Mouse (Mus musculus) megakaryocyte, embryonic 14.5 days (primary cell): ENCODE results near the gene Cryzl2. TPM values are rescaled to one million over a fixed set of nuclear protein-coding genes. Genes with fewer than 3 reads are reported as not detected.
A peak's percentile ranks its signal among the peaks of the same experiment; 100 is the strongest.

Experiments
- H3K27me3 ChIP-seq: replicated peaks from 2 replicates; pipeline ENCODE3; 2012; ENCODE audit warnings: inconsistent platforms
- H3K36me3 ChIP-seq: replicated peaks from 2 replicates; pipeline ENCODE3; 2012; ENCODE audit warnings: low read length, inconsistent platforms, mixed read lengths
- H3K4me1 ChIP-seq: 2 replicates; pipeline ENCODE4 v1.6.1; 2012; ENCODE audit warnings: inconsistent platforms
- H3K4me3 ChIP-seq: replicated peaks from 2 replicates; pipeline ENCODE3; 2012; ENCODE audit warnings: moderate library complexity, mild to moderate bottlenecking, inconsistent platforms
- H3K9me3 ChIP-seq: 2 replicates; pipeline ENCODE4 v1.6.1; 2012; ENCODE audit warnings: inconsistent platforms
- FLI1 ChIP-seq: IDR thresholded peaks from 2 replicates; pipeline ENCODE4 v1.6.1; 2012; ENCODE audit warnings: low read length, inconsistent platforms, mixed read lengths
- GATA1 ChIP-seq: IDR thresholded peaks from 3 replicates; pipeline ENCODE4 v1.6.1; 2012; ENCODE audit warnings: mixed read lengths, low read length, inconsistent platforms, borderline replicate concordance
- polyA plus RNA-seq: library from polyadenylated mRNA; stranded (reverse); fragments of >175 nt; gene quantifications from 2 replicates; pipeline ENCODE4 v1.2.3, GENCODE M21; 2012; ENCODE audit warnings: low replicate concordance; ENCODE audit not compliant: insufficient read depth

The Cryzl2 gene
- polyA plus RNA-seq, 1 experiment = 2.2 TPM

DNA sequence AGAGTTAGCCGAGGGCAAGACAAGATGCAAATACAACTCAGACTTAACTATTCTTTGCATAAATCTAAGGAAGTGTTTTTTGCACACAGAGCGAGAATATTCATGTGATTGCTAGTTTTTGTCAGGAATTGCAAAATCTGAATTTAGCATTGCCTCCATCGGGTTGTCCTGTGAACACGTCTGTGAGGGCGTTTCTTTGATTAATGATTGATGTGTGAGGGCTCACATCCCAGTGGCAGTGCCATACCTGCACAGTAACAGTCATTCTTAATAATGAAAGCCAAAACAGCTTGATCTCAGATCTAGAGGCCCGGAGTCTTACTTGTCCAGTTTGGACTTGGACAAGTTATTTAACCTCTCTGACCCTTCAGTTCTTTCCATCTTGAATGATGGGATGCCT is 44.7 kb downstream of the Cryzl2 start:
- Histone ChIP-seq H3K4me1 (peaks cover 14% of the 10 kb centered on the region; the same call in 1 of the 2 replicates), H3K36me3 (no peaks in the 10 kb centered on the region), H3K27me3 (no peaks in the 10 kb centered on the region), H3K4me3 (no peak overlapping the region), H3K9me3 (0 out of 2 replicates have a peak, but pooled peaks cover 9% of the 10 kb centered on the region)
- TF ChIP-seq FLI1 (no peak), GATA1 (no peak)

DNA sequence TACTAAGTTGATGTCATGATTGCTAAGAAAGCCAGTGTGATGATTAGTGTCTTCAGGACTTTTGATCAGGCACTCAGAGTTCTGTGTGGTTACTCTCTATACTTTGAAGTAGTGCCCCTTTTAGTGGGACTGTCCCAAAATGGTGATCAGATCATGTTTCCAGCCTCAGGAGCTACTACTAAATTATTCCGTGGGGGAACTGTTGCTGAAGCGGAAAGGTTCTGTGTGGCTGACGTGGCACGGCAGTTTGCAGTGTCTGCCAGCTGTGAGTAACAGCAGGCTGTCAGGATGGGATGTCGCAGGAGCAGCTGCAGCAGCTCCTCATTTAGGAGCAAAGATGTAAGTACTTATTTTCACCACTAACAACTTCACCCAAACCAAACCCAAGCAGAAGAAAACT is 48.1 kb downstream of the Cryzl2 start, which contains the start of gene Sec16b:
Gene Sec16b (plus strand): TSS at position 207 of the 400 bp plus-strand sequence.
- no peaks in the 10 kb centered on the region for H3K4me1 ChIP-seq
- H3K9me3 ChIP-seq = no peaks in the 10 kb centered on the region
- no peak for TF ChIP-seq FLI1
- no peak for TF ChIP-seq GATA1
- no peaks in the 10 kb centered on the region for H3K36me3 ChIP-seq
- no peaks in the 10 kb centered on the region for H3K27me3 ChIP-seq
- H3K4me3 ChIP-seq = no peak within 1 kb of the TSS

DNA sequence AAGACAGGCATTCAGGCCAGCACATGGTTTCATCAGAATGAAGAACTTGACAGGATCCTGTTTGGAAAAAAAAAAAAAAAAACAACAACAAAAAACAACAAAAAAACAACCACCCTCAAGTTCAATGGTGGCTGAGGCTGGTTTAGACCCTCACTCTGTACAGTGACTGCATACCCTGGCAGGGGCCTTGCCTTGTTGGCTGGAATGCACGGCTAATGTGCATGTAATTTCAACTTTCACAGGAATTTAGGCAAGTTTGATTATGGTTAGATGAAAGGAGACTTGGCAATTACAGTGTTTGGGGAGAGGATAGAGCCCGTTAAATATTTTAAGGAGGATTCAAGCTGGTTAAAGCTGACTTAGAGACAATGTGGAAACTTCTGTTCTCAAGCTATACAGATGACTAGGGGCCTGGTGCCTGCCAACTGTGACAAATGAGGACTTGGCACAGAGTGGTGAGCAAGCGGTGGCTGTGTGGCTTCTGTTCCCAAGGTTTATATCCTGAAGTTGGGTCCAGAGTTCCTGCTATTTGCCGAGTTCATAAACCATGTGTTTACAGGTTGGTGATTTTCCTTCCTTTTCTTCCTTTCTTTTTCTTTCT is 48.7 kb downstream of the Cryzl2 start:
- no peaks in the 10 kb centered on the region for H3K36me3 ChIP-seq
- H3K9me3 ChIP-seq = peaks cover 3% of the 10 kb centered on the region; the same call in 1 of the 2 replicates
- no peaks in the 10 kb centered on the region for H3K27me3 ChIP-seq
- no peaks in the 10 kb centered on the region for H3K4me1 ChIP-seq
- no peak for TF ChIP-seq GATA1
- no peak for TF ChIP-seq FLI1
- no peak overlapping the region for H3K4me3 ChIP-seq

DNA sequence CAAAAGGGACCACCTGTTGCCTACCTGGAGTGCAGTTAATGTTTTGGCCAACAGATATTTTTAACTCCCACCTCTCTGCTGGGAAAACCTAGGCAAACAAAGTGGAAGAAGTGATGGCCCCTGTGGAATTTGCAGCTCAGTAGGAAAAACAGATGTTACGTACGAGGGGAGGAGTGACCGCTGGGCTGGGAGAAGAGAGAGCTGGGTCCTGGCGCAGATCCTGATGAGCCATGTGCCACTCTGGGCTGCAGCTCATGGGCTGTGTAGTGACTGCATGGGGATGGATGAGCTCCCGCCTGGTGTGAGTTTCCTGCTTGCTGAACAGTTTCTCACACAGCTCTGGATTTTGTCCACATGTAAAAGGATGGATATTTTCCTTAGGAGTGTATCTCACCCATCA is 49.4 kb downstream of the Cryzl2 start:
- Histone ChIP-seq H3K27me3 (no peaks in the 10 kb centered on the region), H3K4me3 (peak overlapping the region; percentile 16), H3K9me3 (peaks cover 4% of the 10 kb centered on the region; the same call in 1 of the 2 replicates), H3K36me3 (no peaks in the 10 kb centered on the region), H3K4me1 (no peaks in the 10 kb centered on the region)
- TF ChIP-seq GATA1 = no peak
- no peak for TF ChIP-seq FLI1

DNA sequence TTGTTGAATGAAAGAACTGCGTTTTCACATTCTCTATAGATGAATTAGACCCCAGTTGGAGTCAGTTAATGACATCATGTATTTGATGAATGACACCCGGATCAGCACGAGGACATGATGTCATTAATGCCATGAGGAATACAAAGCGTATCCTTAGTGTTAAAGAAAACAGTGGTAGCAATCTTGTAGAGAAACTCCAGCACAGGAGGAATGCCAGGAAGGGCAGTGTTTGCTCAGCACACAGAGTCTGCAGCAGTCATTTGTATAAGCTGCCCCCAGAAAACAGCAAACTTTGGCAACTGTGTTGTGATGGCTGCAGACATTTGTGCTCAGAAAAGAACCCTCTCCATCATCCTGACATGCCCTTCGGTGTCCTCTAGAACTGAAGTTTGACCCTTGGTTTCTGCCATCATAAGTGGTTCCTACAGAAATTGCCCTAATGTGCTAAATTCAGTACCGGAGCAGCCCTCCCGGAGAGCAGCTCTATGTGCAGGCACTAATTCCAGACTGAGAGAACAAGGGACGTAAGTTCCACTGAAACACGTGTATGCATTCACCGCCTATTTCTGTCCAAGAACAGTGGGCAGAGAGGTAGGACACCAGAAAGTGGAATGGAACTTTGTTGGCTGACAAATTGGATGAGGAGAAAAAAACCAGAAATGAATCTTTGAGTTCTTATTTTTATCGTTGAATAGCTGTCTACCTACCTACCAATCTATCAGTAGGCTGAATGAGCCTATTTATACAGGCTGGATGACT is 54.5 kb downstream of the Cryzl2 start:
- TF ChIP-seq FLI1 = no peak
- TF ChIP-seq GATA1 = no peak

DNA sequence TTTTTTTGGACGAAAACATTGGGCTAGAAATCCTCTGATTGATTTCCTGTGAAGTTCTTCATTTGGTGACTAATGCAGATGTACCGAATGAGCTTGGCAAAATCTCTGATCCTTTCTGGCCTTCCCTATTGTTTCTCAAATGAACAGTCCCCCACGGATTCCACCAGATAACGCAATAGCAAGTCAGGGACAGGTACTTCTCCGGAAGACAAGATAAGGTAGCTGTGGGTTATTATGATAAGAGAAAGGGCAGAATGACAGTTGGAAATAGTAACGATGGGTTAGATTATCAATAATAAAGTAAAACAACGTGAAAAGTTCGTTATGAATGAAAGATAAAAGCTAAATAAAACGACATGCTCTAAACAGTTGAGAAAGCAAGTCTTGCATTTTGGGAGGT is 55.2 kb downstream of the Cryzl2 start:
- H3K4me3 ChIP-seq = no peak overlapping the region
- H3K27me3 ChIP-seq = no peaks in the 10 kb centered on the region
- H3K36me3 ChIP-seq = no peaks in the 10 kb centered on the region
- H3K4me1 ChIP-seq = peaks cover 8% of the 10 kb centered on the region; the same call in 1 of the 2 replicates
- H3K9me3 ChIP-seq = peaks cover 4% of the 10 kb centered on the region; the same call in 1 of the 2 replicates
- TF ChIP-seq GATA1 (no peak), FLI1 (no peak)

More for the DNA sequence above, 54.5 kb downstream of the Cryzl2 start:
- Histone ChIP-seq H3K36me3 (no peaks in the 10 kb centered on the region), H3K4me3 (no peak overlapping the region), H3K27me3 (no peaks in the 10 kb centered on the region), H3K9me3 (peaks cover 4% of the 10 kb centered on the region; the same call in 1 of the 2 replicates), H3K4me1 (peaks cover 5% of the 10 kb centered on the region; the same call in 1 of the 2 replicates)

DNA sequence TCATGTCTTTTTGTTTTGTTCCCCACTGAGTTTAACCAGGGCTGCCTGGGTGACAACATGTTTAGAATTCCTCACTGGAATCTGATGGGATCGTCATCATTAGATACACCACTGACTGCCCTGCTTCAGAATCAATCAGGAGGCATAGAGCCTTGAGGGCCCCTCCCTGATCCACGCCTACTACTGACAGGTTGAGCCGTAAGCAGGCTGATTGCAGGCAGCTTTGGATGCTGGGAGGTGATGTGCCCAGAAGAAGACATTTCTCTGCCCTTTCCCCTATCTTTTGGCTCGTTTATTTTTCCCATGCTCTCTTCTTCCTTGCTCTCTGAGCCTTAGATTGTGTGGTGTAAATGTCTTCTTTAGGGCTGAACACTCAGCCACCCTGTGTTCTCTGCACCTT is 55.9 kb downstream of the Cryzl2 start:
- TF ChIP-seq FLI1 = no peak
- no peak for TF ChIP-seq GATA1
- no peak overlapping the region for H3K4me3 ChIP-seq

DNA sequence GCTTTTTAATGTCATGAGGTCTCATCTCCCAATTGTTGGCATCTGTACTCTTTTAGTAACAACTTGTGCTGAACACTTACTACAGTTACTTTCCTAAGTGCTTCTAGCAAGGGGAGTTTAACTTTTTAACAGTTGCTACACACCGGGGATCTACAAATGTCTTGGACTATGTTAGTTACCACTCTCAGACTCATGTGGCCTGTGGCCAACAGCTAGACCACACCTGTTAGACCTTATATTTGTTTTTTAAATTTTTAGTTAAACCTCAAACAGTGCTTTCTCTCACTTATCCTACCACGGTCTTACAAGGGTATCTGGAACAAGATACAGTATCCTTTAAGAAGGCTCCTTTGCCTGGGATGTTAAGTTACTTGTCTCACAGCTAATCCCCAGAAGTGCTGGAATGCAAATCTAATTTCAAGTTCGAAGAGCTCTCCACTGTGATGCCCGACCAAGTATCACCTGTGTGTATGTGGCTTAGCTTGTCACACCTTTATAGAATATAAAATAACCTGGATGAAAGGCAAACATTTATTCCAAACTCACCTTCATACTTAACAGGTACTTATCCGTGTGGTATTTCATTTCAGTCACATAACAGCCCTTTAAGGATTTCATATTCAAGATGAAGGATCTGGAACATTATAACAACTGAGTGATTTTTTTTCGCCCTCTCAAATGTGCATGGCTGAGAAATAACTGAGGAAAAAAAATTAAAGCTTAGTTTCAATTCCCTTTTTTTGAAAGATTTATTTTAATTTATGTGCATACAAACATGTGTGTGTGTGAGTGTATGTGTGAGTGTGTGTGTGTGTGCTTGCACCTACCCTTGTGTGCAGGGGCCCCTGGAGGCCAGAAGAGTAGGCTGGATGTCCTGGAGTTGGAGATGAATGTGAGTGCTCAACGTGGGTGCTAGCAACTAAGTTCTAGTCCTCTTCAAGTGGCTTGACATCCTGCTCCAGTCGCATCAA is 58.7 kb downstream of the Cryzl2 start:
- Histone ChIP-seq H3K27me3 (no peaks in the 10 kb centered on the region), H3K4me1 (peaks cover 15% of the 10 kb centered on the region; the same call in 1 of the 2 replicates), H3K9me3 (peaks cover under 1% of the 10 kb centered on the region; the same call in 1 of the 2 replicates), H3K4me3 (no peak overlapping the region), H3K36me3 (no peaks in the 10 kb centered on the region)
- no peak for TF ChIP-seq FLI1
- TF ChIP-seq GATA1 = no peak

More for the DNA sequence above, 55.9 kb downstream of the Cryzl2 start:
- Histone ChIP-seq H3K27me3 (no peaks in the 10 kb centered on the region), H3K36me3 (no peaks in the 10 kb centered on the region), H3K4me1 (peaks cover 13% of the 10 kb centered on the region; the same call in 1 of the 2 replicates), H3K9me3 (peaks cover 4% of the 10 kb centered on the region; the same call in 1 of the 2 replicates)

DNA sequence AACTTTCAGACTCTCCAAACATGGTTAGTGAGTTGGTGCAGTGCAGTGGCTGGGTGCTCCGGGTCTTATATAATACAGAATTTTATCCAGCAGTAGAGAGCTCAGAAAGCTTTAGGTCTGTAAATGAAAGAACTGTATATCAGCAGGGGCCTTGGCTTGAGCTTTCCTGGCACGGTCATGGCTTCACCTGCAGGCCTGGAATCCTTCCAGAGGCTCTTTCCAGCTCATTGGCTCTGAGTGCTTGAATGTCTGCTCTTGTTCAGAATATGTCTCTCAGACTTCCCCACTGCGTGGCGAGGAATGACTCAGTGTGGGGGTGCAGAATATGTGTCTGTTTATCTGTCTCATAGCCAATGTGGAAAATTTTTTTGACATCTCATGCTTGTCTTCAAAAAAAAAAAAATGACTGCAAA is 59.7 kb downstream of the Cryzl2 start:
- H3K36me3 ChIP-seq = no peaks in the 10 kb centered on the region
- H3K9me3 ChIP-seq = no peaks in the 10 kb centered on the region
- H3K27me3 ChIP-seq = peaks cover 2% of the 10 kb centered on the region
- no peak for TF ChIP-seq GATA1
- TF ChIP-seq FLI1 = no peak
- peaks cover 15% of the 10 kb centered on the region; the same call in 1 of the 2 replicates for H3K4me1 ChIP-seq
- no peak overlapping the region for H3K4me3 ChIP-seq
